Mouse (Mus musculus) liver, embryonic 15.5 days (tissue): ENCODE data around the gene Grk1. TPM values are rescaled to one million over a fixed set of nuclear protein-coding genes. Genes with fewer than 3 reads are reported as not detected.

Experiments
- ATAC-seq: fragments of 200-750 bp; cut with Nextera tagmentation; 2 replicates; pipeline ENCODE4 v1.8.0; 2017; ENCODE audit warnings: moderate number of reproducible peaks, mild to moderate bottlenecking, moderate library complexity; ENCODE audit not compliant: insufficient read depth
- H3K27ac ChIP-seq: fragments of 300-500 bp; sonication (generic); replicated peaks from 2 replicates; pipeline ENCODE4 v1.5.1; 2015; ENCODE audit warnings: mild to moderate bottlenecking, inconsistent platforms
- H3K27me3 ChIP-seq: fragments of 300-500 bp; sonication (generic); 2 replicates; pipeline ENCODE4 v1.6.1; 2015; ENCODE audit warnings: mild to moderate bottlenecking, inconsistent platforms
- H3K36me3 ChIP-seq: fragments of 300-500 bp; sonication (generic); replicated peaks from 2 replicates; pipeline ENCODE4 v1.6.1; 2015; ENCODE audit warnings: moderate library complexity, mild to moderate bottlenecking, inconsistent platforms
- H3K4me1 ChIP-seq: fragments of 300-500 bp; sonication (generic); replicated peaks from 2 replicates; pipeline ENCODE4 v1.6.1; 2015; ENCODE audit warnings: inconsistent platforms
- H3K4me2 ChIP-seq: fragments of 300-500 bp; sonication (generic); 2 replicates; pipeline ENCODE4 v1.6.1; 2015; ENCODE audit warnings: moderate library complexity, mild to moderate bottlenecking, inconsistent platforms
- H3K4me3 ChIP-seq: fragments of 300-500 bp; sonication (generic); replicated peaks from 2 replicates; pipeline ENCODE4 v1.5.1; 2015; ENCODE audit warnings: mild to moderate bottlenecking, inconsistent platforms
- H3K9ac ChIP-seq: fragments of 300-500 bp; sonication (generic); 2 replicates; pipeline ENCODE4 v1.6.1; 2015; ENCODE audit warnings: moderate library complexity, mild to moderate bottlenecking, inconsistent platforms
- H3K9me3 ChIP-seq: fragments of 300-500 bp; sonication (generic); replicated peaks from 2 replicates; pipeline ENCODE4 v1.6.1; 2016; ENCODE audit warnings: inconsistent platforms
- WGBS: fragments of 180-500 bp; shearing (Covaris S2); methylation state at CpG from one replicate; pipeline ENCODE4 v1.1.7; 2015; ENCODE audit warnings: mixed read lengths; ENCODE audit not compliant: insufficient replicate concordance; 5-methylcytosine and 5-hydroxymethylcytosine counted together
- polyA plus RNA-seq: library from polyadenylated mRNA; unstranded; fragments of >200 nt; fragmentation: Nextera tagmentation; extraction: Ambion mirVana; gene quantifications from 2 replicates; pipeline ENCODE4 v1.2.1, GENCODE M21; 2015

The Grk1 gene
- not detected in 2 replicates for polyA plus RNA-seq

DNA sequence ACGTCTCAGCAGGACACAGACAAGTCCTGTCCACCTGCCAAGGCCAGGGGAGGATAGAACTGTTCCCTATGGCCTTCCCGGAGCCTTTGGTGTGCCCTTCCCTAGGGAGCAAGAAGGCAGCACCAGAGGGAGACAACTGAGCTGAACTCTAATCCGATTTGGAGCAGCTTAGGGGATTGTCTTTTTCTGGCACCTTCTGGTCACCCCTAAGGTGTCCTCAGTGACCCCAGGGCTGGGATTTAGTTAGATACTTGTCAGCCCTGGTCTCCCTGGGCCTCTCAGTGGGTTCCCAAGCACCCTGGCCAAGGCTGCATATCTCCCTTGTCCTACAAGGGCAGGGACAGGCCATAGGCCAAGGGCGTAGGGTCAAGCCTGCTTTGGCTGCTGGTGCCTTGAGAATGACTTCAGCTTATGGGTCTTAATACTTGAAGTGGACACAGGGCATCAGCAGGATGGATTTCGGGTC lies at the start of gene Grk1:
Grk1 (plus strand) TSS at position 416 of the 466 bp plus-strand sequence.
- H3K4me1 ChIP-seq, result no peaks in the 10 kb centered on the region
- H3K9me3 ChIP-seq, result no peaks in the 10 kb centered on the region
- H3K27ac ChIP-seq, result no peak within 1 kb of the TSS
- no peak within 1 kb of the TSS for H3K4me2 ChIP-seq
- no peak within 1 kb of the TSS for H3K9ac ChIP-seq
- no peaks in the 10 kb centered on the region for H3K27me3 ChIP-seq
- ATAC-seq, result no peak
- no peaks in the 10 kb centered on the region for H3K36me3 ChIP-seq
- no peak within 1 kb of the TSS for H3K4me3 ChIP-seq
- WGBS, result 59% methylated on average over 5 of the region's 5 CpGs

DNA sequence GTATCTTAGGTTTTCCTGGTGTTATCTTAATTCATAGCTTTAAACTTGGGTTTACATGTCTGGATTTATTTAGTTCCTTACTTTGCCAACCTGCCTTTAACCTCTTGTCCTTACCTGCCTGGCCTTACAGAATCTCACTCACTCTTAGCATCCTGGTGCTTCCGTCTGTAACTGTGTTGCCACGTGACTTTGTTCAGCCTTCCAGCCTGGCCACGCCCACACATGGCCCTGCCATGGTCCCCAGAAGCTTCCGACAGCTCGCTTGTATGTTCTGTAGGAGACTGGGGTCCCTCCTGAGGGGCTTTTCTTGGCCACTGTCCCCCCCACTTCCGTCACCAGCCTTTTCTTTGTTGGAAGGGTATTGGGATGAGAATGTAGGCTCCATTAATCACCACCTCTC lies 48.7 kb upstream of the Grk1 start:
- no peaks in the 10 kb centered on the region for H3K27me3 ChIP-seq
- 67% methylated on average over 6 of the region's 6 CpGs for WGBS
- ATAC-seq, result no peak
- no peak overlapping the region for H3K9ac ChIP-seq
- no peaks in the 10 kb centered on the region for H3K9me3 ChIP-seq
- H3K4me2 ChIP-seq, result no peak overlapping the region
- peaks cover 96% of the 10 kb centered on the region for H3K36me3 ChIP-seq
- no peak overlapping the region for H3K27ac ChIP-seq
- no peak overlapping the region for H3K4me3 ChIP-seq
- H3K4me1 ChIP-seq, result peaks cover 48% of the 10 kb centered on the region

GRCm38 (mm10) chr8:13356681-13357080 lies 48.2 kb upstream of the Grk1 start:
- Histone ChIP-seq H3K9me3 (no peaks in the 10 kb centered on the region), H3K27me3 (no peaks in the 10 kb centered on the region), H3K4me3 (no peak overlapping the region), H3K9ac (no peak overlapping the region), H3K36me3 (peaks cover 96% of the 10 kb centered on the region), H3K27ac (no peak overlapping the region), H3K4me1 (peaks cover 43% of the 10 kb centered on the region), H3K4me2 (no peak overlapping the region)
- 51% methylated on average over 10 of the region's 10 CpGs for WGBS
- ATAC-seq, result no peak

- peaks cover 8% of the 10 kb centered on the region; the same call in 1 of the 2 replicates for H3K4me1 ChIP-seq
- no peaks in the 10 kb centered on the region for H3K27me3 ChIP-seq
- 66% methylated on average over 7 of the region's 7 CpGs for WGBS
- peaks cover 99% of the 10 kb centered on the region for H3K36me3 ChIP-seq
- H3K4me2 ChIP-seq, result no peak overlapping the region
- no peak overlapping the region for H3K27ac ChIP-seq
- ATAC-seq, result no peak
- H3K9me3 ChIP-seq, result no peaks in the 10 kb centered on the region
- no peak overlapping the region for H3K4me3 ChIP-seq
- no peak overlapping the region for H3K9ac ChIP-seq
Measured at GRCm38 (mm10) chr8:13360213-13360612, 44.7 kb upstream of the Grk1 start.

GRCm38 (mm10) chr8:13361865-13362264 lies 43.0 kb upstream of the Grk1 start:
- H3K27ac ChIP-seq, result no peak overlapping the region
- no peaks in the 10 kb centered on the region for H3K27me3 ChIP-seq
- H3K4me3 ChIP-seq, result no peak overlapping the region
- 82% methylated on average over 6 of the region's 6 CpGs for WGBS
- peaks cover 99% of the 10 kb centered on the region for H3K36me3 ChIP-seq
- H3K4me1 ChIP-seq, result no peaks in the 10 kb centered on the region
- H3K9me3 ChIP-seq, result no peaks in the 10 kb centered on the region
- no peak overlapping the region for H3K4me2 ChIP-seq
- no peak overlapping the region for H3K9ac ChIP-seq
- no peak for ATAC-seq

DNA sequence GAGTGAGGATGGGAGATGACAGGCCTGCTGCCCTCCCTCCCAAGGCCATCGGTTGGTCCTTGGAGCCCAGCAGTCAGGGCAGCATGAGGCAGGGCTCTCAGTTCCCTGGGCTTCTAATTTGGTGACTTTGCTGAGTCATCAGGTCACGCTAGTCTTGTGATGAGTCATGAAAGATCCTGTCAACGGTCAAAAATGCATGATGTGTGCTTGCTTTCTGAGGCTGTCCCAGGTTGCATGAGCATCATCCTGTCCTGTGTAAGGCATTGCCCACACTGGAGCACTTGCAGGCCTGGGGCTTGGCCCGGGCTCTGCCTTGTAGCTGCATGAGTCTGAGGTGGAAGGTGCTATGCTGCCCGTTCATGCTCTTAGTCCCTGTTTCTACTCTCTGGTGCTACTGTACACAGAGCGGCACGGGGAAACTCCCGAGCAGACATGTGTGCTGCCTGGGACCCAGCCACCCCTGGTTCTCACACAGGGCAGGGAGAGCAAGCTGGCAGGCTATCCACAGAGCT lies 31.7 kb upstream of the Grk1 start:
- no peak for ATAC-seq
- 69% methylated on average over 8 of the region's 8 CpGs for WGBS
- Histone ChIP-seq H3K36me3 (peaks cover 94% of the 10 kb centered on the region), H3K4me1 (no peaks in the 10 kb centered on the region), H3K9ac (no peak overlapping the region), H3K4me2 (no peak overlapping the region), H3K27ac (no peak overlapping the region), H3K27me3 (no peaks in the 10 kb centered on the region), H3K4me3 (no peak overlapping the region), H3K9me3 (no peaks in the 10 kb centered on the region)

GRCm38 (mm10) chr8:13381630-13382029 lies 23.3 kb upstream of the Grk1 start:
- ATAC-seq, result no peak
- H3K9ac ChIP-seq, result no peak overlapping the region
- peaks cover 30% of the 10 kb centered on the region for H3K36me3 ChIP-seq
- no peaks in the 10 kb centered on the region for H3K9me3 ChIP-seq
- no peak overlapping the region for H3K27ac ChIP-seq
- no peaks in the 10 kb centered on the region for H3K27me3 ChIP-seq
- no peak overlapping the region for H3K4me2 ChIP-seq
- 81% methylated on average over 7 of the region's 7 CpGs for WGBS
- no peaks in the 10 kb centered on the region for H3K4me1 ChIP-seq
- H3K4me3 ChIP-seq, result no peak overlapping the region

DNA sequence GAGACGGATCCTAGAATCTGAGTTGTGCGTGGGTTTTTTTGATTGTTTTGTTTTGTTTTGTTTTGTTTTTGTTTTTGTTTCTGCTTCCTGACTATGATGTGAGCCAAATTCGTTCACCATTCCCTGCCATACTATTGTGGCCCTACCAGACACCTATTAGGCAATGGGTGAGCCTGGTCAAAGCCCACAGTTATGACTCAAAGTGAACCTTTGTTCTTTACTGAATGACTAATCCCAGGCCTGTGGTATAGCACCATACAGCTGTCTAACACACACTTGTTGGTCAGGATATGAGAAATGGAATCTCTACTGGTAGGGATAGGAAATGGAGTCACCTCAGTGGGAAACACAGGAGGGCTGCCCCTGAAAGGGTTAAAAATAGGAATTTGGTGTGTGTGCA lies 22.3 kb upstream of the Grk1 start:
- 63% methylated on average over 3 of the region's 3 CpGs for WGBS
- H3K4me1 ChIP-seq, result no peaks in the 10 kb centered on the region
- peaks cover 22% of the 10 kb centered on the region for H3K36me3 ChIP-seq
- no peak for ATAC-seq
- H3K9me3 ChIP-seq, result no peaks in the 10 kb centered on the region
- H3K27me3 ChIP-seq, result no peaks in the 10 kb centered on the region
- no peak overlapping the region for H3K4me3 ChIP-seq
- H3K27ac ChIP-seq, result no peak overlapping the region
- no peak overlapping the region for H3K4me2 ChIP-seq
- no peak overlapping the region for H3K9ac ChIP-seq

- H3K4me1 ChIP-seq, result no peaks in the 10 kb centered on the region
- no peak overlapping the region for H3K9ac ChIP-seq
- no peaks in the 10 kb centered on the region for H3K27me3 ChIP-seq
- H3K27ac ChIP-seq, result no peak overlapping the region
- peaks cover 19% of the 10 kb centered on the region for H3K36me3 ChIP-seq
- ATAC-seq, result no peak
- H3K4me2 ChIP-seq, result no peak overlapping the region
- no peak overlapping the region for H3K4me3 ChIP-seq
- H3K9me3 ChIP-seq, result no peaks in the 10 kb centered on the region
- 84% methylated on average over 4 of the region's 4 CpGs for WGBS
Measured at GRCm38 (mm10) chr8:13382999-13383398, 21.9 kb upstream of the Grk1 start.

GRCm38 (mm10) chr8:13386366-13386765 lies 18.5 kb upstream of the Grk1 start:
- ATAC-seq, result no peak
- no peak overlapping the region for H3K9ac ChIP-seq
- no peaks in the 10 kb centered on the region for H3K36me3 ChIP-seq
- H3K9me3 ChIP-seq, result no peaks in the 10 kb centered on the region
- no peak overlapping the region for H3K4me3 ChIP-seq
- H3K4me1 ChIP-seq, result peaks cover 7% of the 10 kb centered on the region; the same call in 1 of the 2 replicates
- no peak overlapping the region for H3K27ac ChIP-seq
- no peak overlapping the region for H3K4me2 ChIP-seq
- no peaks in the 10 kb centered on the region for H3K27me3 ChIP-seq
- 63% methylated on average over 13 of the region's 13 CpGs for WGBS

DNA sequence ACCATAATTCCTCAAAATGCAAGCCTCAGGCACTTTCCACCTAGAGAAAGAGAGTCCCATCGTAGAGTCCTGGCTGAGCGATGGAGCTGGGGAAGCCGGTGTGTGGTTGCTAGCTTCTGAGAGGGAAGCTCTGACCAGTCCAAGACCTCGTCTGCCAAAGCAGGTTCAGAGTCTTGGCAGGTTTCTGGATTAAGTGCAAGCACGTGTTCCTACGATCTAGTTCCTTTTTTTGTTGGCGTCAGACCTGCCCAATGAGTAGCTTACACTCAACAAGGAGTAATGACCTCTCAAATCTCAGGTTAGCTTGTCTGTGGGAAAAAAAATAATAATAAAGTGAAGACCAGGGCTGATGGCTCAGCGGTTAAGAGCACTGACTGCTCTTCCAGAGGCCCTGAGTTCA lies 17.2 kb upstream of the Grk1 start:
- no peak for ATAC-seq
- Histone ChIP-seq H3K4me3 (no peak overlapping the region), H3K27ac (no peak overlapping the region), H3K27me3 (no peaks in the 10 kb centered on the region), H3K4me1 (peaks cover 7% of the 10 kb centered on the region; the same call in 1 of the 2 replicates), H3K9ac (no peak overlapping the region), H3K9me3 (no peaks in the 10 kb centered on the region), H3K4me2 (no peak overlapping the region), H3K36me3 (no peaks in the 10 kb centered on the region)
- 49% methylated on average over 8 of the region's 8 CpGs for WGBS

- Histone ChIP-seq H3K4me1 (peaks cover 7% of the 10 kb centered on the region; the same call in 1 of the 2 replicates), H3K4me3 (no peak overlapping the region), H3K27ac (no peak overlapping the region), H3K4me2 (no peak overlapping the region), H3K27me3 (no peaks in the 10 kb centered on the region), H3K9ac (no peak overlapping the region), H3K9me3 (no peaks in the 10 kb centered on the region), H3K36me3 (no peaks in the 10 kb centered on the region)
- WGBS, result 42% methylated on average over 2 of the region's 2 CpGs
- ATAC-seq, result no peak
Measured at GRCm38 (mm10) chr8:13388744-13389143, 16.1 kb upstream of the Grk1 start.
